Mouse (Mus musculus): ENCODE measurements around the gene Abhd17b. TPM values are rescaled to one million over a fixed set of nuclear protein-coding genes. Genes with fewer than 3 reads are reported as not detected.
"Not testable (repeated sequence)": the region's sequence is repeated elsewhere in the genome, so short reads cannot be mapped to it uniquely, and the experiment has no call there.

Gene Abhd17b
- total RNA-seq, 2 experiments from 2014 or later: 41.4 to 45.8 TPM

- DNase-seq (ENCODE audit: low spot score in 2 of 2): no peak
- Histone ChIP-seq H3K27ac (no peak overlapping the region), H3K4me3 (no peak overlapping the region)
- no peak for TF ChIP-seq CTCF (conservative IDR thresholded peaks at IDR 0.05)
Measured at GRCm38 (mm10) chr19:21669650-21670049, 16.7 kb downstream of the Abhd17b start.

GRCm38 (mm10) chr19:21674354-21675096 is 21.5 kb downstream of the Abhd17b start:
- TF ChIP-seq CTCF (conservative IDR thresholded peaks at IDR 0.05): no peak
- Histone ChIP-seq H3K4me3 (no peak overlapping the region), H3K27ac (no peak overlapping the region)
- no peak for DNase-seq (ENCODE audit: low spot score in 2 of 2)

GRCm38 (mm10) chr19:21680091-21680490 is 27.1 kb downstream of the Abhd17b start:
- no peak for DNase-seq (ENCODE audit: low spot score in 2 of 2)
- Histone ChIP-seq H3K27ac (no peak overlapping the region), H3K4me3 (no peak overlapping the region)
- no peak for TF ChIP-seq CTCF (conservative IDR thresholded peaks at IDR 0.05)

GRCm38 (mm10) chr19:21680986-21681385 is 28.0 kb downstream of the Abhd17b start:
- peak overlapping the region; percentile 46; the same call in 1 of the 2 replicates for H3K27ac ChIP-seq
- no peak for DNase-seq (ENCODE audit: low spot score in 2 of 2)

GRCm38 (mm10) chr19:21713260-21714031 is 60.5 kb downstream of the Abhd17b start:
- H3K27ac ChIP-seq: no peak overlapping the region
- TF ChIP-seq CTCF (conservative IDR thresholded peaks at IDR 0.05): no peak
- no peak for DNase-seq (ENCODE audit: low spot score in 2 of 2)
- no peak overlapping the region for H3K4me3 ChIP-seq

More at GRCm38 (mm10) chr19:21680986-21681385, 28.0 kb downstream of the Abhd17b start:
- TF ChIP-seq CTCF (conservative IDR thresholded peaks at IDR 0.05): no peak
- no peak overlapping the region for H3K4me3 ChIP-seq

- no peak for DNase-seq (ENCODE audit: low spot score in 2 of 2)
- H3K4me3 ChIP-seq: no peak overlapping the region
- no peak overlapping the region for H3K27ac ChIP-seq
- TF ChIP-seq CTCF (conservative IDR thresholded peaks at IDR 0.05): no peak
Measured at GRCm38 (mm10) chr19:21714278-21714883, 61.4 kb downstream of the Abhd17b start.

GRCm38 (mm10) chr19:21715005-21715442 is 62.0 kb downstream of the Abhd17b start:
- Histone ChIP-seq H3K4me3 (peak overlapping the region; percentile 6; the same call in 1 of the 2 replicates), H3K27ac (no peak overlapping the region)
- DNase-seq (ENCODE audit: low spot score in 2 of 2): no peak
- no peak for TF ChIP-seq CTCF (conservative IDR thresholded peaks at IDR 0.05)

GRCm38 (mm10) chr19:21715515-21715914 is 62.5 kb downstream of the Abhd17b start:
- no peak for DNase-seq (ENCODE audit: low spot score in 2 of 2)
- TF ChIP-seq CTCF (conservative IDR thresholded peaks at IDR 0.05): no peak
- no peak overlapping the region for H3K27ac ChIP-seq
- H3K4me3 ChIP-seq: no peak overlapping the region; the same call in 1 of the 2 replicates

- no peak for TF ChIP-seq CTCF (conservative IDR thresholded peaks at IDR 0.05)
- Histone ChIP-seq H3K4me3 (no peak overlapping the region), H3K27ac (no peak overlapping the region)
- DNase-seq (ENCODE audit: low spot score in 2 of 2): no peak
Measured at GRCm38 (mm10) chr19:21716456-21716855, 63.5 kb downstream of the Abhd17b start.

GRCm38 (mm10) chr19:21719206-21719605 is 66.2 kb downstream of the Abhd17b start:
- no peak for TF ChIP-seq CTCF (conservative IDR thresholded peaks at IDR 0.05)
- DNase-seq (ENCODE audit: low spot score in 2 of 2): no peak
- Histone ChIP-seq H3K27ac (no peak overlapping the region), H3K4me3 (no peak overlapping the region)

- TF ChIP-seq CTCF (conservative IDR thresholded peaks at IDR 0.05): no peak
- no peak overlapping the region for H3K4me3 ChIP-seq
- H3K27ac ChIP-seq: no peak overlapping the region
- DNase-seq (ENCODE audit: low spot score in 2 of 2): no peak
Measured at GRCm38 (mm10) chr19:21720950-21721349, 68.0 kb downstream of the Abhd17b start.

GRCm38 (mm10) chr19:21723280-21723679 is 70.3 kb downstream of the Abhd17b start:
- H3K27ac ChIP-seq: peak overlapping the region; percentile 81; the same call in 1 of the 2 replicates
- DNase-seq (ENCODE audit: low spot score in 2 of 2); H3K4me3 ChIP-seq: not testable (repeated sequence)
